Mouse (Mus musculus) brain, embryonic 14.5 days (tissue): ENCODE results near the gene Crebl2.

Experiments used
- CTCF ChIP-seq: fragments of 200-500 bp; IDR thresholded peaks from 2 replicates; pipeline ENCODE4 v1.5.1; 2012; ENCODE audit warnings: inconsistent platforms, mild to moderate bottlenecking, moderate library complexity, borderline replicate concordance; ENCODE audit not compliant: insufficient read depth, insufficient read length; ENCODE audit errors: extremely low read depth
- POLR2A ChIP-seq: fragments of 200-500 bp; IDR thresholded peaks from 2 replicates; pipeline ENCODE4 v1.6.1; 2012; ENCODE audit warnings: mild to moderate bottlenecking, inconsistent platforms, borderline replicate concordance; ENCODE audit not compliant: poor library complexity, insufficient read depth, insufficient read length, severe bottlenecking; ENCODE audit errors: extremely low read depth

- no peak for TF ChIP-seq POLR2A
- TF ChIP-seq CTCF = no peak
These were observed 31.4 kb downstream of the Crebl2 start for GRCm38 (mm10) chr6:134861386-134861785.
